Mouse (Mus musculus) testis, postnatal 10 days (tissue): ENCODE results near the gene Asb16.

ENCODE experiments used
- DNase-seq: peaks from one replicate; pipeline ENCODE4 v3.0.0; 2021; ENCODE audit warnings: low spot score

The Asb16 gene

GRCm38 (mm10) chr11:102287485-102287884 lies 18.9 kb downstream of the Asb16 start:
- no peak for DNase-seq

- peak; percentile 39 for DNase-seq
These were observed 19.7 kb downstream of the Asb16 start for GRCm38 (mm10) chr11:102288027-102288804.

GRCm38 (mm10) chr11:102288913-102289312 lies 20.4 kb downstream of the Asb16 start:
- DNase-seq, result no peak

GRCm38 (mm10) chr11:102289511-102290100 lies 21.1 kb downstream of the Asb16 start:
- DNase-seq, result peak; percentile 46

GRCm38 (mm10) chr11:102290141-102290540 lies 21.6 kb downstream of the Asb16 start:
- peak; percentile 42 for DNase-seq

GRCm38 (mm10) chr11:102291051-102291535 lies 22.6 kb downstream of the Asb16 start:
- DNase-seq, result peak; percentile 65

GRCm38 (mm10) chr11:102293971-102294370 lies 25.4 kb downstream of the Asb16 start:
- DNase-seq, result peak; percentile 42

- DNase-seq, result peak; percentile 39
These were observed 25.9 kb downstream of the Asb16 start for GRCm38 (mm10) chr11:102294416-102294815.

- peak; percentile 44 for DNase-seq
These were observed 26.5 kb downstream of the Asb16 start for GRCm38 (mm10) chr11:102294887-102295597.

GRCm38 (mm10) chr11:102295598-102296471 lies 27.3 kb downstream of the Asb16 start:
- peak; percentile 82 for DNase-seq

- peak; percentile 98 for DNase-seq
These were observed 28.2 kb downstream of the Asb16 start, which contains the start of gene Atxn7l3 for GRCm38 (mm10) chr11:102296491-102297472. Gene Atxn7l3 (minus strand): TSS chr11:102296631.

GRCm38 (mm10) chr11:102297577-102298556 lies 29.3 kb downstream of the Asb16 start:
- DNase-seq, result no peak

GRCm38 (mm10) chr11:102299839-102300238 lies 31.3 kb downstream of the Asb16 start:
- DNase-seq, result peak; percentile 81

GRCm38 (mm10) chr11:102304141-102304540 lies 35.6 kb downstream of the Asb16 start:
- DNase-seq, result no peak

GRCm38 (mm10) chr11:102305359-102305758 lies 36.8 kb downstream of the Asb16 start:
- peak; percentile 51 for DNase-seq

GRCm38 (mm10) chr11:102308104-102308503 lies 39.6 kb downstream of the Asb16 start:
- no peak for DNase-seq

- peak; percentile 97 for DNase-seq
These were observed 40.4 kb downstream of the Asb16 start for GRCm38 (mm10) chr11:102308979-102309378.

- peak; percentile 65 for DNase-seq
These were observed 41.5 kb downstream of the Asb16 start for GRCm38 (mm10) chr11:102309821-102310617.
